Mouse (Mus musculus): ENCODE measurements around the gene Crb2. TPM values are rescaled to one million over a fixed set of nuclear protein-coding genes. Genes with fewer than 3 reads are reported as not detected.

Gene Crb2
- total RNA-seq, 4 experiments from 2014 or later = 0.20 to 1.1 (median 0.57) TPM

- DNase-seq = no peak
These were observed 8.9 kb upstream of the Crb2 start for GRCm38 (mm10) chr2:37767080-37767547.

GRCm38 (mm10) chr2:37767739-37768138 lies 8.3 kb upstream of the Crb2 start:
- no peak for DNase-seq

GRCm38 (mm10) chr2:37768903-37769302 lies 7.1 kb upstream of the Crb2 start:
- DNase-seq = no peak

- no peak for DNase-seq
These were observed 6.3 kb upstream of the Crb2 start for GRCm38 (mm10) chr2:37769793-37770192.

- peak; percentile 75 for DNase-seq
These were observed 4.3 kb upstream of the Crb2 start for GRCm38 (mm10) chr2:37771618-37772285.

- no peak for DNase-seq
These were observed 1.5 kb upstream of the Crb2 start for GRCm38 (mm10) chr2:37774571-37774970.

GRCm38 (mm10) chr2:37776611-37777411 lies 762 bp downstream of the Crb2 start:
- DNase-seq = no peak

- DNase-seq = no peak
These were observed 2.1 kb downstream of the Crb2 start for GRCm38 (mm10) chr2:37777958-37778720.

GRCm38 (mm10) chr2:37780270-37780929 lies 4.4 kb downstream of the Crb2 start:
- peak; percentile 59 for DNase-seq

- no peak for DNase-seq
These were observed 5.4 kb downstream of the Crb2 start for GRCm38 (mm10) chr2:37781421-37781820.

- no peak for DNase-seq
These were observed 6.0 kb downstream of the Crb2 start for GRCm38 (mm10) chr2:37782002-37782401.

- DNase-seq = no peak
These were observed 8.4 kb downstream of the Crb2 start for GRCm38 (mm10) chr2:37784473-37784872.

GRCm38 (mm10) chr2:37786461-37786860 lies 10.4 kb downstream of the Crb2 start:
- no peak for DNase-seq

- no peak for DNase-seq
These were observed 12.3 kb downstream of the Crb2 start for GRCm38 (mm10) chr2:37788176-37788962.

GRCm38 (mm10) chr2:37789029-37789428 lies 13.0 kb downstream of the Crb2 start:
- DNase-seq = no peak

- no peak for DNase-seq
These were observed 13.9 kb downstream of the Crb2 start for GRCm38 (mm10) chr2:37789995-37790394.

GRCm38 (mm10) chr2:37790738-37791137 lies 14.7 kb downstream of the Crb2 start:
- DNase-seq = no peak

GRCm38 (mm10) chr2:37791340-37791739 lies 15.3 kb downstream of the Crb2 start:
- DNase-seq = no peak

GRCm38 (mm10) chr2:37796021-37796420 lies 20.0 kb downstream of the Crb2 start:
- no peak for DNase-seq

- DNase-seq = no peak
These were observed 21.0 kb downstream of the Crb2 start for GRCm38 (mm10) chr2:37797046-37797445.

GRCm38 (mm10) chr2:37799137-37799536 lies 23.1 kb downstream of the Crb2 start:
- DNase-seq = peak; percentile 32

GRCm38 (mm10) chr2:37801687-37802086 lies 25.6 kb downstream of the Crb2 start:
- DNase-seq = no peak
